Mouse (Mus musculus) brain, embryonic 18.5 days (tissue): ENCODE measurements around the gene Bahcc1.

Experiments used
- DNase-seq: peaks from one replicate; pipeline ENCODE4 v3.0.0-alpha.2; 2012; ENCODE audit warnings: low read depth, low spot score

Gene Bahcc1

GRCm38 (mm10) chr11:120242726-120243530 is 10.2 kb downstream of the Bahcc1 start:
- DNase-seq, result no peak

GRCm38 (mm10) chr11:120243531-120243820 is 10.7 kb downstream of the Bahcc1 start:
- DNase-seq, result no peak

DNA sequence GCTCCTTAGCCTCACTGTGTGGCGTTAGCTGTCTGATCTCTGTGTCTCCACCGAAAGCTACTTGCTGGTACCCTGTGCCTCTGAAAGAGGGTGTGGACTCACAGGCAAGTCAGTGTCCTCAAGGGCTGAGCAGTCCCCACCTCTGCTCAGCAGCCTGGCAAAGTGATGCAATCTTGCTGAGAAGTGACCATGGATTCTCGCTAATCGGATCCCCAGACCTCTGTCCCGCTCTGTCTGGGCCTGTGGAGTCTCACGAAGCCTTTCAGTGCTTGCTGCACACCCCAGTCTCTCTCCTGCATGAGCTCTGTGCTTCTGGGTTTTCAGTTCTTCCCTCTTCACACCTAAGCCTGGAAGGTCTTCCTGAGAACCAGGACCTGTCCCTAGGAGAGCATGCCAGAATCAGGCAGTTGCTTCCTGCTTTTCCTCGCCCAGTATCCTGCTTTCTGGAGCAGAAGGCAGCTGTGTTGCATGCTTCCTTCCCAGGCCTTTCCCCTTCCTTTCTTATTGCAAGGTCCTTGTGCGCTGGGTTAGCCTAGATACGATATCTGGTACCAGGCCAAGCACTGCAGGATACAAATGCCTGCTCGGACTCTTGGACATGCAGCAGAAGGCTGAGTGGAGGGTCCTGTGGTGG is 15.5 kb downstream of the Bahcc1 start:
- DNase-seq, result no peak

GRCm38 (mm10) chr11:120248899-120249298 is 16.2 kb downstream of the Bahcc1 start:
- DNase-seq, result no peak

DNA sequence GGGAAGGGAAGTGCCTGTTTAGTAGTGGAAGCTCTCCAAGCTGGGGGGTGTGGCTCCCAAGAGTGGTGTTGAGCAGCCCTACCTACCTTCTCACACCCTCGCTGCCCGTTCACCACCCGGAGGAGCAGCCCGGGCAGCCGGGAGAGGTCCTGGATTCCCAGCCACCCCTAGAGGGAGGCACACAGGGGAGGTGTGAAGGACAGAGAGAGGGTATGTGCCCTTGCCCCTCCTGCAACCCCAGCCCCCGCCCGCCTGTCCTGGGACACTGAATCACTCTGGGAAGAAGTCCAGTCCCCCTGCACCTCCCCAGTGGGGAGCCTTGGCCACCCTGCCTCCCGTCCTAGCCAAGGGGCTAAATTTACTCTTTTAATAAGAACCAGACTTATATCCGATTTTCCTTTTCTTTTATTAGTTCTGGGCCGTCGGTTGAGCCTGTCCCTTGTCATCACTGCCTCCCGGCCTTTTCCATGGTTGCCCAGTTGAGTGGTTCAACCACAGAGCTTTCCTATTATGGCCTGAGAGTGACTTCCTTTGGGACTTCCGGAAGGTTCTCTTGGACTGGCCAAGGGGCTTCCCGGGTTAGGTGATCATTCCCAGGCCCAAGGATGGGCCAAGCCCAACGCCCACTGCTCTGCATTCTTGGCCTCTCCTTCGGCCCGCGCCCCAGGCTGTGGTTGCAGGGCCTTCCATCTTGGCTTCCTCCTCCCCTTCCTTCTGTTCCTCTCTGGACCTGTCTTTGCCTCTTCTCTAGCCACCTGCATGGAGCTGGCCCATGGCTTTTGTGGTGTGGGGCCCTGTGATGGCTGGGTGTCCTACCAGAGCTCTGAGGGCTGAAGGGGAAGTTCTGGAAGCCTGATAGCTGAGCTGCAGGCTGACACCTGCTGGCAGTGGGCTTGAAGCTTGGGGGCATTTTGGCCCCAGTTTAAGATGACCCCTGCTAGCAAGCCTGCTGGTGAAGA is 18.5 kb downstream of the Bahcc1 start:
- no peak for DNase-seq

- no peak for DNase-seq
Measured at GRCm38 (mm10) chr11:120251950-120252308, 19.2 kb downstream of the Bahcc1 start.

DNA sequence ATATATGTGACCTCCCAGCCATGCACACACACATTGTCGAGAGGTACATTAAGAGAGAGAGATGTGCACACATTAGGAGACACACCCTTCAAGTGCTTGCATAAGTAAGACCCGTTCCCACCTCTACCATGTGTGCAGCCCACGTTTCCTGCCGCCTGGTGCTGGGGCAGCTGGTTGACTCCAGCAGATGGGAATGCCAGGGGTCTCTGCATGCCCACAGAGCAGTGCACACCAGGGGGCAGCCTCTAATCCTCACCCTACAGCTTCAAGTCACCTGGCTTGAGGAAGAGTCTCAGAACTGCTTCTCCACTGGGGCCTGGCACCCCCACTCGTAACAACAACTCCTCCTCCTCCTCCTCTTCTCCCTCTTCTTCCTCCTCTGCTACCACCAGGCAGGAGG is 19.7 kb downstream of the Bahcc1 start:
- DNase-seq, result no peak

- no peak for DNase-seq
Measured at GRCm38 (mm10) chr11:120252843-120253645, 20.3 kb downstream of the Bahcc1 start.

GRCm38 (mm10) chr11:120253646-120254315 is 21.0 kb downstream of the Bahcc1 start:
- no peak for DNase-seq

DNA sequence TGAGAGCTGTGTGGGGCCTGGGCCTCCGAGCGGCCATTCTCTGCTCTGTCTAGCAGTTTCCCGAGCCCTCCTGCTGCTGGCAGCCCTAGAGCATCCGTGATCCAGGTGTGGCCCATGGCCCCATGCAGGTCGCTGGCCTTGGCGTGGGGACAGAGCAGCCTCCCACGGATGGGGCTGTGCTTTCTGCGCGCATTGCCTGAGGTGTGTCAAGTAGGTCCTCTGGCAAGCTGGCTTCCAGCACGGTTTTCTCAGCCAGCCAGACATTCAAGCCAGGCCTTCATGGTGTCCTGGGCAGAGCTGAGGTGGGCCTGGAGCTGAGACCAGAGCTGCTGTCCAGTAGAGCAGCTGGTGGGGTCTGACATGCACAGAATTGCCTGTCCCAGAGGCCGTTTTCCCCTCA is 21.7 kb downstream of the Bahcc1 start:
- no peak for DNase-seq

DNA sequence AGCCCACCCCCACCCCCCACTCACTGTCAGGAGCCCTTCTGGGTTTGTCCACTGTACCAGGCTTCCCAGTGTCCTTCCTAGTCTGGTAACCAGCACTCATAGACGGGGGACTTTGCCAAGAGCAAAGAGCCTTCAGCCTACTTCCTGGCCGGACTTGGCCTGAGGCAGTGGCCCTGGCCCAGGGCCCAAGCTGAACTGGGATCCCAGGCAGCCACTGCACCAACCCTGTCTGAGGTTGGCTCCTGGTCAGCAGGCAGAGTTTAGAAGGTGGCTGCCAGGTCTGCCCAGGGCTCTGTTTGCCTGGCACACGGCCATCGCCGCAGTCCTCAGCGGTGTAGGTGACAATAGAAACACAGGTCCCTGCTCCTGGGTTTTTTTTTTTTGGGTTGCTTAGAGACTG is 22.3 kb downstream of the Bahcc1 start:
- no peak for DNase-seq

GRCm38 (mm10) chr11:120255499-120255898 is 22.8 kb downstream of the Bahcc1 start:
- DNase-seq, result no peak

- no peak for DNase-seq
Measured at GRCm38 (mm10) chr11:120256108-120256507, 23.4 kb downstream of the Bahcc1 start.

DNA sequence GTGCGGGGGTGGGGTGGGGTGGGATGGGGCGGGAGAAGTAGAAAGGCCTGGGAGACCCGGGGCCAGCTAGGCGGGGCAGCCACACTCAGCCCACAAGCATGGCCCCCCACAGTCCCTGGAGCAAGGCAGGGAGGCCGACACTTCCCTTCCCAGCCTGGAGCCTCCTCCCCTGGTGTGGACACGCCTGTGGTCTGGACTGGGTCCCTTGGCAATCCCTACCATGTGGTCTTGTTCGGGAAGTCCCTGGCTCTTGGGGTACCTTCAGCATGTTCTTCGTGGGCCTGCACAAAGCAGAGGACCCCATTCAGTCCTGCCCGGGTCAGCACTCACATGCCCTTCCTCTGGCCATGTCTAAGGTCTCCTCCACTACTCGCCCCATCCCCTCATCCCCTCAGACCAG is 23.8 kb downstream of the Bahcc1 start:
- no peak for DNase-seq

DNA sequence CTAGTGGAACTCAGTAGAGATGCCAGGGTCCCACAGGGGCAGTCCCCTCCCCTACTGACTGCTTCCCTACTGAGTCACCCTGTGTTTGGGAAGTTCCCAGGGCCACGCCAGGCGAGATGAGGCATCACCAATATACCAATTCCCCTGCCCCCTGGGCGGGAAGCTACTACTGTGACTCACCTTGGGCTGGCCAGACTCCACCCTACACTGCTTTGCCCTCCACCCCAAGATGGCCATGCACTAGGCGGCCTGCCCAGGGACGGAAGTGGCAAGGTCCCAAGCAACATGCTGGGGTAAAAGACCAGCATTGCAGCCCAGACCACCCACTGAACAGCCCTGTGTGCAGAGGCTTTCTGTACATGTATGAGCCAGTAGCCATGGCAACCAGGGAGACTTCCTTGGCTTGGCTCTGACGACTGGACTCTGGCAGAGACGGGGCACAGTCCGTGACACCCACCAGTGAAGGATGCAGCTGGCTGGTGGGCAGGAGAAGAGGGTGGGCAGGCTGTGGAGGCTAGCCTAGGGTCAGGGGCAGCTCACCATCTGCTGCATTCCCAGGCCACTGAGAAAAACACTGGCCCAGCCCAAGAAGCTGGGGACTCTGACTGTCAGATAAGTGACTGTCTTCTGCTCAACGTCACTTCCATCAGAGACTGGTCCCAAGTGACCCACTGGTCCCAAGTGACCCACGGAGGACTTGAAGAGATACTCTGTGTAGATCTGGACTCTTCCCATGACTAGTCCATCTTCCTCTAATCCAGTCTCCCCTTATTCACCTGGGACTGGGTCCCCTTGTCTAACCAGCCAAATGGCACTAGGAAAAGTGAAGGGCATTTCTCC is 24.5 kb downstream of the Bahcc1 start:
- DNase-seq, result no peak

GRCm38 (mm10) chr11:120257911-120258310 is 25.2 kb downstream of the Bahcc1 start:
- no peak for DNase-seq

DNA sequence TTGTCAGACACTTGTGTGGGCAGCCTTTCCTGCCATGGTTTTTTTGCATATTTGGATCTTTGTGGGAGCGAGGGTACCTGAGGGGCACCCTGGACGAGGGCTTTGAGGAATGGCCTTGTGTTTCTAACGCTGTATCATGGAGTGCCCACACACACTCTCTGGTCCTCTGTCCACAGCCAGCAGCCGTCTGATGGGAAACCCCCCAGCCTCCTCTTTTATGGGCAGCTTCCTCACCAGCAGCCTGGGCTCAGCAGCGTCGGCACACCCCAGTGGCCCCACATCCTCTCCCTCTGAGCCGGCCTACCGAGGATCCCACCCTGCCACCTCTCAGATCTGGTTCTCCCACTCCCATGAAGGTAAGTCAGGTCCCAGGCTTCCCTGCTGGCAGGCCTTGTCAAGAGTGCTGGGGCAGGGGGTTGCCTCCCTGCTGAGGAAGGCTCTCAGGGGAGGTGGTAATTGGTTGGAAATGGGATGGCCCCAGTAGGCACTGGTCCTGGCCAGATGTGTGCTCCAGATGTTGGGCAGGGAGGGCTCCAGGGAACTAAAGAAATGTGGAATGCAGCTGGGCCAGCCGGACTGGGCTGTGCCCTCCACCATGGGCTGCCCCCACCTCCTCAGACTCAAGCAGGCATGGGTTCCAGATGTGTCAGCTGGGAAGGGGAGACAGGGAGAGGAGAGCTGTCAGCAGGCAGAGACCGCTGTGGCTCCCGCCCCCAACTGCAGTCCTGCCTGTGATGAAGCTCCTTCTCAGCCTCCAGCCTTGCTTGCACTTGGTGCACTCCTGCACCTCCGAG is 26.3 kb downstream of the Bahcc1 start:
- no peak for DNase-seq

- DNase-seq, result no peak
Measured at GRCm38 (mm10) chr11:120259792-120260768, 27.3 kb downstream of the Bahcc1 start.
